Mouse (Mus musculus) liver, embryonic 14.5 days (tissue): ENCODE data around the gene Plekha7.

ENCODE experiments used
- CTCF ChIP-seq: IDR thresholded peaks from 2 replicates; pipeline ENCODE4 v1.5.1; 2016; ENCODE audit warnings: antibody characterized with exemption, low read depth, control low read depth
- EP300 ChIP-seq: IDR thresholded peaks from 2 replicates; pipeline ENCODE4 v1.6.1; 2016; ENCODE audit warnings: antibody characterized with exemption, low read depth

- TF ChIP-seq CTCF: no peak
- TF ChIP-seq EP300: no peak
Observed at GRCm38 (mm10) chr7:116099952-116100528, 208.1 kb downstream of the Plekha7 start.
